Mouse (Mus musculus) midbrain, embryonic 11.5 days (tissue): ENCODE data around the gene Meis2. TPM values are rescaled to one million over a fixed set of nuclear protein-coding genes. Genes with fewer than 3 reads are reported as not detected.

Source experiments
- ATAC-seq: fragments of 200-750 bp; cut with Nextera tagmentation; 2 replicates; pipeline ENCODE4 v1.8.0; 2017; ENCODE audit warnings: moderate TSS enrichment, moderate library complexity; ENCODE audit not compliant: low FRiP score
- DNase-seq: peaks from one replicate; pipeline ENCODE4 v3.0.0; 2015; ENCODE audit warnings: low spot score; ENCODE audit errors: missing footprints
- H3K27ac ChIP-seq: fragments of 300-500 bp; sonication (generic); 2 replicates; pipeline ENCODE4 v1.5.1; 2014; ENCODE audit warnings: low read depth, low read length
- H3K27me3 ChIP-seq: fragments of 300-500 bp; sonication (generic); 2 replicates; pipeline ENCODE4 v1.6.1; 2014; ENCODE audit warnings: mild to moderate bottlenecking, low read length, moderate library complexity, mixed read lengths; ENCODE audit not compliant: control insufficient read depth, insufficient read depth
- H3K36me3 ChIP-seq: fragments of 300-500 bp; sonication (generic); 2 replicates; pipeline ENCODE4 v1.6.1; 2014; ENCODE audit warnings: mild to moderate bottlenecking, low read length, moderate library complexity, mixed read lengths; ENCODE audit not compliant: control insufficient read depth, insufficient read depth
- H3K4me1 ChIP-seq: fragments of 300-500 bp; sonication (generic); 2 replicates; pipeline ENCODE4 v1.6.1; 2014; ENCODE audit warnings: low read length; ENCODE audit not compliant: control insufficient read depth, insufficient read depth
- H3K4me2 ChIP-seq: fragments of 300-500 bp; sonication (generic); 2 replicates; pipeline ENCODE4 v1.6.1; 2014; ENCODE audit warnings: mild to moderate bottlenecking, moderate library complexity
- H3K4me3 ChIP-seq: fragments of 300-500 bp; sonication (generic); 2 replicates; pipeline ENCODE4 v1.5.1; 2014; ENCODE audit warnings: low read depth, low read length
- H3K9ac ChIP-seq: fragments of 300-500 bp; sonication (generic); 2 replicates; pipeline ENCODE4 v1.6.1; 2014; ENCODE audit warnings: low read length
- H3K9me3 ChIP-seq: fragments of 300-500 bp; sonication (generic); 2 replicates; pipeline ENCODE4 v1.6.1; 2016; ENCODE audit warnings: low read length; ENCODE audit not compliant: control insufficient read depth
- WGBS: fragments of 180-500 bp; shearing (Covaris S2); extraction: QIAGEN DNeasy Blood & Tissue Kit; methylation state at CpG from one replicate; pipeline ENCODE4 v1.1.7; 2014; 5-methylcytosine and 5-hydroxymethylcytosine counted together
- polyA plus RNA-seq: library from polyadenylated mRNA; unstranded; fragments of >200 nt; fragmentation: Nextera tagmentation; extraction: Ambion mirVana; gene quantifications from 2 replicates; pipeline ENCODE4 v1.2.1, GENCODE M21; 2014

Meis2 gene
- polyA plus RNA-seq, 1 experiment from 2014 or later: 52.2 TPM

- Histone ChIP-seq H3K4me3 (peak overlapping the region; percentile 19), H3K27me3 (peaks cover 26% of the 10 kb centered on the region), H3K27ac (no peak overlapping the region), H3K4me1 (peaks cover 26% of the 10 kb centered on the region), H3K4me2 (peak overlapping the region; percentile 44), H3K36me3 (peaks cover 2% of the 10 kb centered on the region; the same call in 1 of the 2 replicates), H3K9ac (peak overlapping the region; percentile 6; the same call in 1 of the 2 replicates), H3K9me3 (no peaks in the 10 kb centered on the region)
- peak; percentile 93 for DNase-seq
- ATAC-seq: peak; percentile 30; the same call in 1 of the 2 replicates
- under 1% methylated on average over 15 of the region's 15 CpGs for WGBS
Measured at GRCm38 (mm10) chr2:115860141-115860480, 205.5 kb downstream of the Meis2 start.

- peak; percentile 94 for DNase-seq
- WGBS: 1% methylated on average over 24 of the region's 27 CpGs
- Histone ChIP-seq H3K9me3 (no peaks in the 10 kb centered on the region), H3K36me3 (peaks cover 2% of the 10 kb centered on the region; the same call in 1 of the 2 replicates), H3K9ac (peak overlapping the region; percentile 31; the same call in 1 of the 2 replicates), H3K4me3 (peak overlapping the region; percentile 19), H3K27me3 (peaks cover 31% of the 10 kb centered on the region), H3K4me1 (peaks cover 29% of the 10 kb centered on the region), H3K4me2 (peak overlapping the region; percentile 44), H3K27ac (no peak overlapping the region)
- peak; percentile 57 for ATAC-seq
Measured at GRCm38 (mm10) chr2:115859371-115860140, 206.1 kb downstream of the Meis2 start.

- H3K4me2 ChIP-seq: peak overlapping the region; percentile 44
- under 1% methylated on average over 10 of the region's 10 CpGs for WGBS
- peaks cover 38% of the 10 kb centered on the region for H3K27me3 ChIP-seq
- no peak for ATAC-seq
- peaks cover 29% of the 10 kb centered on the region for H3K4me1 ChIP-seq
- H3K27ac ChIP-seq: no peak overlapping the region
- no peaks in the 10 kb centered on the region for H3K9me3 ChIP-seq
- DNase-seq: no peak
- H3K4me3 ChIP-seq: no peak overlapping the region
- H3K36me3 ChIP-seq: peaks cover 2% of the 10 kb centered on the region; the same call in 1 of the 2 replicates
- H3K9ac ChIP-seq: no peak overlapping the region
Measured at GRCm38 (mm10) chr2:115858927-115859326, 206.7 kb downstream of the Meis2 start.

- peak; percentile 93 for DNase-seq
- Histone ChIP-seq H3K4me3 (no peak overlapping the region), H3K4me2 (no peak overlapping the region)
Measured at GRCm38 (mm10) chr2:115858246-115858645, 207.4 kb downstream of the Meis2 start.

GRCm38 (mm10) chr2:115857123-115858080 is 208.2 kb downstream of the Meis2 start:
- Histone ChIP-seq H3K9ac (no peak overlapping the region), H3K4me3 (no peak overlapping the region), H3K36me3 (no peaks in the 10 kb centered on the region), H3K9me3 (no peaks in the 10 kb centered on the region), H3K27me3 (peaks cover 52% of the 10 kb centered on the region), H3K27ac (no peak overlapping the region), H3K4me2 (no peak overlapping the region), H3K4me1 (peaks cover 31% of the 10 kb centered on the region)
- DNase-seq (peak; percentile 94), ATAC-seq (no peak)
- WGBS: 3% methylated on average over 11 of the region's 11 CpGs

More at GRCm38 (mm10) chr2:115858246-115858645, 207.4 kb downstream of the Meis2 start:
- under 1% methylated on average over 8 of the region's 8 CpGs for WGBS
- H3K4me1 ChIP-seq: peaks cover 29% of the 10 kb centered on the region
- peaks cover 44% of the 10 kb centered on the region for H3K27me3 ChIP-seq
- ATAC-seq: no peak
- no peaks in the 10 kb centered on the region for H3K9me3 ChIP-seq
- H3K9ac ChIP-seq: no peak overlapping the region
- H3K36me3 ChIP-seq: 0 out of 2 replicates have a peak, but pooled peaks cover under 1% of the 10 kb centered on the region
- H3K27ac ChIP-seq: no peak overlapping the region

GRCm38 (mm10) chr2:115856401-115857073 is 209.1 kb downstream of the Meis2 start:
- H3K27ac ChIP-seq: no peak overlapping the region
- WGBS: under 1% methylated on average over 13 of the region's 13 CpGs
- 0 out of 2 replicates have a peak, but pooled peaks have one; percentile 10 for ATAC-seq
- no peak overlapping the region for H3K9ac ChIP-seq
- peaks cover 32% of the 10 kb centered on the region for H3K4me1 ChIP-seq
- H3K36me3 ChIP-seq: no peaks in the 10 kb centered on the region
- DNase-seq: peak; percentile 91
- H3K4me3 ChIP-seq: peak overlapping the region; percentile 17
- peaks cover 59% of the 10 kb centered on the region for H3K27me3 ChIP-seq
- no peaks in the 10 kb centered on the region for H3K9me3 ChIP-seq
- H3K4me2 ChIP-seq: peak overlapping the region; percentile 50

- no peak overlapping the region for H3K27ac ChIP-seq
- peaks cover 30% of the 10 kb centered on the region for H3K4me1 ChIP-seq
- H3K4me3 ChIP-seq: peak overlapping the region; percentile 17
- H3K36me3 ChIP-seq: no peaks in the 10 kb centered on the region
- H3K9ac ChIP-seq: no peak overlapping the region; the same call in 1 of the 2 replicates
- DNase-seq: peak; percentile 96
- WGBS: 1% methylated on average over 33 of the region's 33 CpGs
- peaks cover 65% of the 10 kb centered on the region for H3K27me3 ChIP-seq
- ATAC-seq: peak; percentile 76
- H3K9me3 ChIP-seq: no peaks in the 10 kb centered on the region
- peak overlapping the region; percentile 50 for H3K4me2 ChIP-seq
Measured at GRCm38 (mm10) chr2:115855511-115856400, 209.9 kb downstream of the Meis2 start.
